Mouse (Mus musculus) urinary bladder, postnatal 14 days (tissue): ENCODE data around the gene Ptgs2.

Source experiments
- DNase-seq: peaks from one replicate; pipeline ENCODE4 v3.0.0; 2021; ENCODE audit warnings: low spot score

The Ptgs2 gene

DNA sequence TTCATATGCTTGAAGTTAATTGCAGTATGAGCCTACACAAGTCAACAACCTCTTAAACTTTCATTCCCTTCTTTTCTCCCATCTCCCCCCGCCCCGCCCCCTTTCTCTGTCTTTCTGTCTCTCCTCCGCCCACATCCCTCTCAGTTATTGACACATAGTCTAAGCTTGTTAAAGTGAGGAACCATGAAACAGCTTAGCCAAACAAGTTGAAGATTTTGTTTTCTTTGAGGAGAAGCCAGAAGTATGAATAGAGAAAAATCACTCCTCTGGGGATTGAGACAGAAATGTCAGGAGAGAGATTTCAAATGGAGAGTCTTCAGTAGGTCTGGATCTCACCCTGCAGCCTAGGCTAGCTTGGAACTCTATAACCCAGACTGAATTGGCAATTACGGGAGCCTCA lies 47.4 kb downstream of the Ptgs2 start:
- no peak for DNase-seq

DNA sequence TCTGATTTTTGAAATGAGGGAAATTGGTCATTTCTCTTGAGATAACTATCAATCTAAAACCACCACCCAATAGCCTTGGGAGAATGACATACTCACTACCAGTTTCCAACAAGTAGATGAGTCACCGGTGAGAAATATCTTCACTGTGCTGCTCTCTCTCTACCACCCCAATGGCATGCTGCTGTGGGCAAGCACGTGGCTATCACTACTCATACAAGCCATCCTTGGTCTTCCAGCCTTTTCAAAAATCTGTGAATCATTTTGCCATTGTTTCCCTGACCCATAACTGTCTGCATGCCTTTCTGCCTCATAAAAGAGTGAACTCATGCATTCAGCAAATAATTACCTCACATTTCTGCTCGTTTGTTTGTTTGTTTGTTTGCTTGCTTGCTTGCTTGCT lies 51.6 kb downstream of the Ptgs2 start:
- DNase-seq, result no peak
